Mouse (Mus musculus) stomach, adult 2 months (tissue): ENCODE measurements around the gene Hist1h2bc. TPM values are rescaled to one million over a fixed set of nuclear protein-coding genes. Genes with fewer than 3 reads are reported as not detected.

Experiments
- polyA plus RNA-seq: library from polyadenylated mRNA; depleted of rRNA; stranded (reverse); fragments of >200 nt; gene quantifications from 2 replicates; pipeline ENCODE4 v1.2.3, GENCODE M21; 2012; rRNA removed

Gene Hist1h2bc
- polyA plus RNA-seq: 117 and 165 TPM in 2 replicates

GRCm38 (mm10) chr13:23683755-23684281, at the start of gene Hist1h2bc, which contains the start of gene Hist1h2ac:
Hist1h2bc (plus strand) TSS chr13:23684199.
Hist1h2ac (minus strand) TSS chr13:23683948.

GRCm38 (mm10) chr13:23695514-23695913, 11.5 kb downstream of the Hist1h2bc start, which contains the start of gene Hist1h1t:
Hist1h1t (plus strand) TSS chr13:23695814.

GRCm38 (mm10) chr13:23698300-23698693, 14.3 kb downstream of the Hist1h2bc start, which contains the start of gene Hist1h4c:
Hist1h4c (minus strand) TSS chr13:23698454.

GRCm38 (mm10) chr13:23710374-23711089, 26.5 kb downstream of the Hist1h2bc start, which contains the start of gene Hfe:
Hfe (minus strand) TSS chr13:23710854.

GRCm38 (mm10) chr13:23738677-23739068, 54.7 kb downstream of the Hist1h2bc start, which contains the start of gene Hist1h1c:
Hist1h1c (plus strand) TSS chr13:23738808.

Other genes starting within 250 kb of the Hist1h2bc start
- 0.02 TPM in 2 replicates for gene Btn1a1, start 218.3 kb upstream of the Hist1h2bc start, polyA plus RNA-seq
- not detected in 2 replicates for gene Btn2a2, start 195.3 kb upstream of the Hist1h2bc start, polyA plus RNA-seq
- gene Hist1h4h, start 153.1 kb upstream of the Hist1h2bc start, polyA plus RNA-seq: 10.2 and 16.4 TPM in 2 replicates
- 126 and 148 TPM in 2 replicates for gene Hist1h2af, start 150.3 kb upstream of the Hist1h2bc start, polyA plus RNA-seq
- 15.8 and 18.3 TPM in 2 replicates for gene Hist1h3g, start 148.8 kb upstream of the Hist1h2bc start, polyA plus RNA-seq
- 0.87 and 1.9 TPM in 2 replicates for gene Hist1h2bh, start 140.8 kb upstream of the Hist1h2bc start, polyA plus RNA-seq
- gene Hist1h3f, start 140.1 kb upstream of the Hist1h2bc start, polyA plus RNA-seq: 4.2 and 5.6 TPM in 2 replicates
- 2.2 and 2.4 TPM in 2 replicates for gene Hist1h4f, start 132.6 kb upstream of the Hist1h2bc start, polyA plus RNA-seq
- 0.04 and 0.10 TPM in 2 replicates for gene Hist1h1d, start 130.9 kb upstream of the Hist1h2bc start, polyA plus RNA-seq
- 13.8 and 14.4 TPM in 2 replicates for gene Hist1h3e, start 121.8 kb upstream of the Hist1h2bc start, polyA plus RNA-seq
- 3.3 and 7.8 TPM in 2 replicates for gene Hist1h2ae, start 113.0 kb upstream of the Hist1h2bc start, polyA plus RNA-seq
- 15.0 and 22.9 TPM in 2 replicates for gene Hist1h2bg, start 112.8 kb upstream of the Hist1h2bc start, polyA plus RNA-seq
- 5.2 and 7.1 TPM in 2 replicates for gene Hist1h2bf, start 110.0 kb upstream of the Hist1h2bc start, polyA plus RNA-seq
- 2.5 and 3.6 TPM in 2 replicates for gene Hist1h2ad, start 109.8 kb upstream of the Hist1h2bc start, polyA plus RNA-seq
- gene Hist1h3d, start 108.4 kb upstream of the Hist1h2bc start, polyA plus RNA-seq: 5.2 and 6.2 TPM in 2 replicates
- 3.2 and 3.6 TPM in 2 replicates for gene Hist1h4d, start 102.6 kb upstream of the Hist1h2bc start, polyA plus RNA-seq
- 1.1 TPM in 2 replicates for gene Hist1h2be, start 63.1 kb upstream of the Hist1h2bc start, polyA plus RNA-seq
- gene Hist1h1e, start 61.6 kb upstream of the Hist1h2bc start, polyA plus RNA-seq: 0.74 and 1.3 TPM in 2 replicates
- gene Hist1h2ac, start 251 bp upstream of the Hist1h2bc start, polyA plus RNA-seq: 0.47 and 0.76 TPM in 2 replicates
- gene Hist1h1t, start 11.6 kb downstream of the Hist1h2bc start, polyA plus RNA-seq: not detected in 2 replicates
- gene Hist1h4c, start 14.3 kb downstream of the Hist1h2bc start, polyA plus RNA-seq: 2.2 and 4.1 TPM in 2 replicates
- 3.3 and 4.5 TPM in 2 replicates for gene Hfe, start 26.7 kb downstream of the Hist1h2bc start, polyA plus RNA-seq
- gene Hist1h1c, start 54.6 kb downstream of the Hist1h2bc start, polyA plus RNA-seq: 24.5 and 35.7 TPM in 2 replicates
- gene Hist1h3c, start 61.4 kb downstream of the Hist1h2bc start, polyA plus RNA-seq: 7.1 and 11.9 TPM in 2 replicates
- 3.8 and 4.6 TPM in 2 replicates for gene Hist1h2bb, start 62.5 kb downstream of the Hist1h2bc start, polyA plus RNA-seq
- gene Hist1h2ab, start 66.9 kb downstream of the Hist1h2bc start, polyA plus RNA-seq: 5.1 and 8.7 TPM in 2 replicates
- 10.6 and 14.9 TPM in 2 replicates for gene Hist1h3b, start 68.1 kb downstream of the Hist1h2bc start, polyA plus RNA-seq
- gene Hist1h4b, start 72.8 kb downstream of the Hist1h2bc start, polyA plus RNA-seq: 5.1 TPM in 1 of 2 replicates, not detected in the other
- gene Hist1h4a, start 77.0 kb downstream of the Hist1h2bc start, polyA plus RNA-seq: 1.1 and 3.0 TPM in 2 replicates
- 10.0 and 13.1 TPM in 2 replicates for gene Hist1h3a, start 78.2 kb downstream of the Hist1h2bc start, polyA plus RNA-seq
- gene Hist1h1a, start 79.5 kb downstream of the Hist1h2bc start, polyA plus RNA-seq: 0.09 and 0.20 TPM in 2 replicates
- gene Trim38, start 85.7 kb downstream of the Hist1h2bc start, polyA plus RNA-seq: not detected in 2 replicates
- not detected in 2 replicates for gene Slc17a2, start 122.8 kb downstream of the Hist1h2bc start, polyA plus RNA-seq
- gene Slc17a3, start 155.2 kb downstream of the Hist1h2bc start, polyA plus RNA-seq: not detected in 2 replicates
- 0.04 TPM in 1 of 2 replicates, not detected in the other for gene Slc17a1, start 183.6 kb downstream of the Hist1h2bc start, polyA plus RNA-seq
- gene Slc17a4, start 230.8 kb downstream of the Hist1h2bc start, polyA plus RNA-seq: 0.05 and 0.06 TPM in 2 replicates
- gene Hist1h2ba, start 250.0 kb downstream of the Hist1h2bc start, polyA plus RNA-seq: not detected in 2 replicates